Mouse (Mus musculus): ENCODE data around the gene Mast4. TPM values are rescaled to one million over a fixed set of nuclear protein-coding genes. Genes with fewer than 3 reads are reported as not detected.

The Mast4 gene
- polyA plus RNA-seq, 1 experiment, result 10.4 TPM

- Histone ChIP-seq H3K4me3 (ENCODE audit: control insufficient read depth, insufficient read depth, low read length) (no peak overlapping the region), H3K4me1 (replicated peaks; ENCODE audit: control insufficient read depth, insufficient read depth, low read length) (no peaks in the 10 kb centered on the region), H3K27me3 (ENCODE audit: control insufficient read depth, insufficient read depth, low read length) (no peaks in the 10 kb centered on the region), H3K36me3 (ENCODE audit: control insufficient read depth, insufficient read depth, low read length) (no peaks in the 10 kb centered on the region), H3K27ac (ENCODE audit: control insufficient read depth, insufficient read depth, low read length) (no peak overlapping the region)
- DNase-seq, result no peak
- TF ChIP-seq CTCF (IDR thresholded peaks at IDR 0.05; ENCODE audit: borderline replicate concordance, control insufficient read depth, extremely low read depth, insufficient read depth, low read length, poor library complexity), result no peak
- no peak for TF ChIP-seq POLR2A (IDR thresholded peaks at IDR 0.05; ENCODE audit: control insufficient read depth, extremely low read depth, insufficient read depth, low read length, poor library complexity)
- 26% methylated on average over 9 of the region's 9 CpGs for WGBS
These were observed 572.9 kb downstream of the Mast4 start for GRCm38 (mm10) chr13:102761410-102761809.

GRCm38 (mm10) chr13:102758021-102758420 lies 576.3 kb downstream of the Mast4 start:
- Histone ChIP-seq H3K27ac (ENCODE audit: control insufficient read depth, insufficient read depth, low read length) (no peak overlapping the region), H3K27me3 (ENCODE audit: control insufficient read depth, insufficient read depth, low read length) (no peaks in the 10 kb centered on the region), H3K36me3 (ENCODE audit: control insufficient read depth, insufficient read depth, low read length) (no peaks in the 10 kb centered on the region), H3K4me1 (replicated peaks; ENCODE audit: control insufficient read depth, insufficient read depth, low read length) (no peaks in the 10 kb centered on the region), H3K4me3 (ENCODE audit: control insufficient read depth, insufficient read depth, low read length) (no peak overlapping the region)
- WGBS, result 96% methylated on average over 6 of the region's 6 CpGs
- DNase-seq, result no peak
- TF ChIP-seq POLR2A (IDR thresholded peaks at IDR 0.05; ENCODE audit: control insufficient read depth, extremely low read depth, insufficient read depth, low read length, poor library complexity) (no peak), CTCF (IDR thresholded peaks at IDR 0.05; ENCODE audit: borderline replicate concordance, control insufficient read depth, extremely low read depth, insufficient read depth, low read length, poor library complexity) (no peak)

- 89% methylated on average over 8 of the region's 8 CpGs for WGBS
- DNase-seq, result no peak
- Histone ChIP-seq H3K27me3 (ENCODE audit: control insufficient read depth, insufficient read depth, low read length) (no peaks in the 10 kb centered on the region), H3K4me1 (replicated peaks; ENCODE audit: control insufficient read depth, insufficient read depth, low read length) (no peaks in the 10 kb centered on the region), H3K4me3 (ENCODE audit: control insufficient read depth, insufficient read depth, low read length) (no peak overlapping the region), H3K27ac (ENCODE audit: control insufficient read depth, insufficient read depth, low read length) (no peak overlapping the region), H3K36me3 (ENCODE audit: control insufficient read depth, insufficient read depth, low read length) (no peaks in the 10 kb centered on the region)
- TF ChIP-seq POLR2A (IDR thresholded peaks at IDR 0.05; ENCODE audit: control insufficient read depth, extremely low read depth, insufficient read depth, low read length, poor library complexity) (no peak), CTCF (IDR thresholded peaks at IDR 0.05; ENCODE audit: borderline replicate concordance, control insufficient read depth, extremely low read depth, insufficient read depth, low read length, poor library complexity) (no peak)
These were observed 578.2 kb downstream of the Mast4 start for GRCm38 (mm10) chr13:102756071-102756470.

- WGBS, result 95% methylated on average over 8 of the region's 8 CpGs
- Histone ChIP-seq H3K27ac (ENCODE audit: control insufficient read depth, insufficient read depth, low read length) (no peak overlapping the region), H3K4me1 (replicated peaks; ENCODE audit: control insufficient read depth, insufficient read depth, low read length) (no peaks in the 10 kb centered on the region), H3K4me3 (ENCODE audit: control insufficient read depth, insufficient read depth, low read length) (no peak overlapping the region), H3K27me3 (ENCODE audit: control insufficient read depth, insufficient read depth, low read length) (no peaks in the 10 kb centered on the region), H3K36me3 (ENCODE audit: control insufficient read depth, insufficient read depth, low read length) (no peaks in the 10 kb centered on the region)
- TF ChIP-seq CTCF (IDR thresholded peaks at IDR 0.05; ENCODE audit: borderline replicate concordance, control insufficient read depth, extremely low read depth, insufficient read depth, low read length, poor library complexity), result no peak
- TF ChIP-seq POLR2A (IDR thresholded peaks at IDR 0.05; ENCODE audit: control insufficient read depth, extremely low read depth, insufficient read depth, low read length, poor library complexity), result no peak
- no peak for DNase-seq
These were observed 579.2 kb downstream of the Mast4 start for GRCm38 (mm10) chr13:102755124-102755523.

DNA sequence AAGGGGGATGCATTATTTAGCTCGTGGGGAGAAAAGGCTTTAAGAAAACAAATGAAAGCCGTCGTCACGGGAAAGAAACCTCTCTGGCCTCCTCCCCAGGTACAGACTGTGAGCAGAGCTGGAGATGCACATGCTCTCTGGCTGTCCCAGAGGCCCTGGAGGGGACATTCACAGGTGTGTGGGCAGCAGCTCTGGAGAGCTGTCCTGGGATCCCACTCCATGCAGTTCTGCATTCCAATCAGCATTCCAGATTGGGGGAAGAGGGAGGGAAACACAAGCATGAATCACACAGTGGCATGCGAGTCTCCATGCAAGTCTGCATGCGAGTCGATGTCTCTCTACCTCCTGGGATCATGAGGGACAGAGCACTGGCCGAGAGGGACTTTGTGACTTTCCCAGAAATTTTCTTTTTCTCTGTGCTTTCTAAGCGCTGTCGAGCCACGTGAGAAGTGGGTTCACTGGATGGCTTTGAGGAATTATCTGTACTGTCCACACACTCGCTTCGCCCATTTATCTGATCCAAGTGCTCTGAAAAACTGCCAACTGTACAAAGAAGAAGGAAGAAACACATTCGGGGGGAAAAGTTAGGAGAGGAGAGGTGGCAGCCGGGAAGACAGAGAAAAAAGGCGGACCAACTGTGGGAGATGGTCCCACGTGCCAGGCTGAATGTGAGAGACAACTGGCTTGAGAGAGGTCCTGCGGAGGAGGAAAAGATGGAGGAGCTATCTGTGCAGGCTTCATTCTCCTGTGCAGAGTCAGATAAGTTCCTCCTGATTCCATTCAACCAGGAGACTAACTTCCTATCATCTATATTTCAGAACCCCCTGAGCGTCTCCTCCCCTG lies 580.4 kb downstream of the Mast4 start:
- WGBS, result 95% methylated on average over 19 of the region's 19 CpGs
- H3K27ac ChIP-seq (ENCODE audit: control insufficient read depth, insufficient read depth, low read length), result no peak overlapping the region
- no peak for DNase-seq
- TF ChIP-seq POLR2A (IDR thresholded peaks at IDR 0.05; ENCODE audit: control insufficient read depth, extremely low read depth, insufficient read depth, low read length, poor library complexity) (no peak), CTCF (IDR thresholded peaks at IDR 0.05; ENCODE audit: borderline replicate concordance, control insufficient read depth, extremely low read depth, insufficient read depth, low read length, poor library complexity) (no peak)
- no peaks in the 10 kb centered on the region for H3K36me3 ChIP-seq (ENCODE audit: control insufficient read depth, insufficient read depth, low read length)
- H3K27me3 ChIP-seq (ENCODE audit: control insufficient read depth, insufficient read depth, low read length), result no peaks in the 10 kb centered on the region
- H3K4me1 ChIP-seq (replicated peaks; ENCODE audit: control insufficient read depth, insufficient read depth, low read length), result no peaks in the 10 kb centered on the region
- H3K4me3 ChIP-seq (ENCODE audit: control insufficient read depth, insufficient read depth, low read length), result no peak overlapping the region

GRCm38 (mm10) chr13:102749891-102750290 lies 584.4 kb downstream of the Mast4 start:
- no peaks in the 10 kb centered on the region for H3K27me3 ChIP-seq (ENCODE audit: control insufficient read depth, insufficient read depth, low read length)
- no peak for TF ChIP-seq POLR2A (IDR thresholded peaks at IDR 0.05; ENCODE audit: control insufficient read depth, extremely low read depth, insufficient read depth, low read length, poor library complexity)
- no peak for TF ChIP-seq CTCF (IDR thresholded peaks at IDR 0.05; ENCODE audit: borderline replicate concordance, control insufficient read depth, extremely low read depth, insufficient read depth, low read length, poor library complexity)
- 98% methylated on average over 10 of the region's 10 CpGs for WGBS
- H3K4me3 ChIP-seq (ENCODE audit: control insufficient read depth, insufficient read depth, low read length), result no peak overlapping the region
- H3K27ac ChIP-seq (ENCODE audit: control insufficient read depth, insufficient read depth, low read length), result no peak overlapping the region
- no peaks in the 10 kb centered on the region for H3K36me3 ChIP-seq (ENCODE audit: control insufficient read depth, insufficient read depth, low read length)
- no peak for DNase-seq
- H3K4me1 ChIP-seq (replicated peaks; ENCODE audit: control insufficient read depth, insufficient read depth, low read length), result no peaks in the 10 kb centered on the region

All from thymus, adult 2 months (tissue).